In genomic region chr10:127537854-127538583, GRCm38 (mm10) we compare ENCODE assay signal across 9 mouse cellular contexts. TPM values are rescaled to one million over a fixed set of nuclear protein-coding genes. Genes with fewer than 3 reads are reported as not detected.
DNase-seq lines count a peak whose midpoint lies in the region; ATAC-seq lines count a peak whose summit lies in the region.
"Had no signal": no experiment of that assay in that cellular context is flagged by ENCODE, and none has a peak within 500 bp of the region (broad histone marks: within the 10 kb centered on the region; RNA-seq: fewer than 3 reads in every experiment).

No protein-coding gene starts in this region.

- DNase-seq in ES-CJ7 (ENCODE audit: low read depth, low spot score): peak; percentile 85
- DNase-seq in c-Kit-positive CD71-positive TER-119-negative erythroid progenitor cells, embryonic 14.5 days (ENCODE audit: low read depth): peak; percentile 52
- peak; percentile 89 for DNase-seq in hindbrain, embryonic 11.5 days (ENCODE audit: low spot score)
- DNase-seq in layer of hippocampus, postnatal 14 days (ENCODE audit: low spot score in 2 of 2): peak; percentile 83 to 88
- peak; percentile 78 to 87 for DNase-seq in lung, postnatal 4 days
- peak; percentile 87 for DNase-seq in retina, postnatal 1 day
- DNase-seq in urinary bladder, postnatal 36 days (ENCODE audit: low spot score in 2 of 2): peak; percentile 60 to 68

- 0 out of 2 replicates have a peak overlapping the region, but pooled peaks have one; percentile 42 for H3K27ac ChIP-seq in forebrain, embryonic 12.5 days
- peak overlapping the region; percentile 56; the same call in 1 of the 2 replicates for H3K27ac ChIP-seq in hindbrain, embryonic 11.5 days (ENCODE audit: low read depth, low read length)
- H3K27ac ChIP-seq: heart, embryonic 13.5 days had no signal

- peaks cover 49% of the 10 kb centered on the region for H3K4me1 ChIP-seq in forebrain, embryonic 12.5 days
- peaks cover 13% of the 10 kb centered on the region for H3K4me1 ChIP-seq in hindbrain, embryonic 11.5 days (replicated peaks; ENCODE audit: control insufficient read depth, insufficient read depth, low read length)

- no peaks in the 10 kb centered on the region for H3K9me3 ChIP-seq in forebrain, embryonic 12.5 days
- H3K9me3 ChIP-seq in hindbrain, embryonic 11.5 days (ENCODE audit: control insufficient read depth, low read length): no peaks in the 10 kb centered on the region
- H3K9me3 ChIP-seq: heart, embryonic 13.5 days had no signal

- peaks cover 44% of the 10 kb centered on the region for H3K36me3 ChIP-seq in forebrain, embryonic 12.5 days (replicated peaks)
- H3K36me3 ChIP-seq in hindbrain, embryonic 11.5 days (ENCODE audit: control insufficient read depth, insufficient read depth, low read length): peaks cover 6% of the 10 kb centered on the region; the same call in 1 of the 2 replicates

- peak; percentile 55 for ATAC-seq in forebrain, embryonic 12.5 days (ENCODE audit: low FRiP score)
- ATAC-seq in hindbrain, embryonic 11.5 days (ENCODE audit: low FRiP score): 0 out of 2 replicates have a peak, but pooled peaks have one; percentile 20

- no peak overlapping the region for H3K9ac ChIP-seq in forebrain, embryonic 12.5 days
- no peak overlapping the region for H3K9ac ChIP-seq in hindbrain, embryonic 11.5 days (ENCODE audit: low read depth, low read length)
- H3K9ac ChIP-seq: heart, embryonic 13.5 days had no signal

- no peak overlapping the region for H3K4me2 ChIP-seq in forebrain, embryonic 12.5 days
- H3K4me2 ChIP-seq in hindbrain, embryonic 11.5 days (replicated peaks; ENCODE audit: low read depth, low read length): no peak overlapping the region
- H3K4me2 ChIP-seq: heart, embryonic 13.5 days had no signal

- peaks cover 46% of the 10 kb centered on the region for H3K27me3 ChIP-seq in forebrain, embryonic 12.5 days
- H3K27me3 ChIP-seq in hindbrain, embryonic 11.5 days (ENCODE audit: control insufficient read depth, insufficient read depth, low read length): peaks cover 37% of the 10 kb centered on the region

- WGBS in forebrain, embryonic 12.5 days: 30% methylated on average over 7 of the region's 7 CpGs
- 24% methylated on average over 7 of the region's 7 CpGs for WGBS in hindbrain, embryonic 11.5 days

- H3K4me3 ChIP-seq in forebrain, embryonic 12.5 days (replicated peaks): no peak overlapping the region
- H3K4me3 ChIP-seq in hindbrain, embryonic 11.5 days (ENCODE audit: low read depth, low read length): no peak overlapping the region
- H3K4me3 ChIP-seq: heart, embryonic 13.5 days had no signal

RNA-seq across cellular contexts. Expression of gene Nxph4, which starts 3.7 kb away (rescaled TPM):
- polyA plus RNA-seq in forebrain, embryonic 12.5 days (2016; fragmentation: Nextera tagmentation; extraction: Ambion mirVana): 60.0 and 62.4 TPM in 2 replicates
- polyA plus RNA-seq in hindbrain, embryonic 11.5 days (2014; fragmentation: Nextera tagmentation; extraction: Ambion mirVana): 54.5 and 59.8 TPM in 2 replicates
- 1 to 10 TPM; 2.7 TPM for total RNA-seq in layer of hippocampus, postnatal 14 days (2021)

RNA-seq across cellular contexts. Expression of gene Shmt2, which starts 15.8 kb away (rescaled TPM):
- 103 and 105 TPM in 2 replicates for polyA plus RNA-seq in forebrain, embryonic 12.5 days (2016; fragmentation: Nextera tagmentation; extraction: Ambion mirVana)
- 70.3 and 70.4 TPM in 2 replicates for polyA plus RNA-seq in hindbrain, embryonic 11.5 days (2014; fragmentation: Nextera tagmentation; extraction: Ambion mirVana)
- total RNA-seq in layer of hippocampus, postnatal 14 days (2021): 10 to 100 TPM; 33.0 to 35.5 TPM

RNA-seq across cellular contexts. Expression of gene Ndufa4l2, which starts 23.3 kb away (rescaled TPM):
- polyA plus RNA-seq in forebrain, embryonic 12.5 days (2016; fragmentation: Nextera tagmentation; extraction: Ambion mirVana): 5.9 and 9.0 TPM in 2 replicates
- 6.5 and 7.0 TPM in 2 replicates for polyA plus RNA-seq in hindbrain, embryonic 11.5 days (2014; fragmentation: Nextera tagmentation; extraction: Ambion mirVana)
- total RNA-seq in layer of hippocampus, postnatal 14 days (2021): 1 to 10 TPM; 4.8 to 6.9 TPM

RNA-seq across cellular contexts. Expression of gene Stac3, which starts 36.5 kb away (rescaled TPM):
- 1.2 and 1.8 TPM in 2 replicates for polyA plus RNA-seq in forebrain, embryonic 12.5 days (2016; fragmentation: Nextera tagmentation; extraction: Ambion mirVana)
- 0.36 and 0.43 TPM in 2 replicates for polyA plus RNA-seq in hindbrain, embryonic 11.5 days (2014; fragmentation: Nextera tagmentation; extraction: Ambion mirVana)
- total RNA-seq in layer of hippocampus, postnatal 14 days (2021): 1 to 10 TPM; 5.0 to 6.4 TPM
